Mouse (Mus musculus) Patski (cell line): ENCODE results near the gene Tor3a. TPM values are rescaled to one million over a fixed set of nuclear protein-coding genes. Genes with fewer than 3 reads are reported as not detected.

Experiments
- ATAC-seq: fragments of 100-300 bp; one replicate; pipeline ENCODE4 v1.8.0; 2021
- CTCF ChIA-PET: fragments of 350-600 bp; sonication (Branson Sonifier 250); formaldehyde crosslinking; loops from one replicate; lab custom pipeline; 2022; ENCODE audit warnings: inconsistent platforms; lab: Charles Lee
- POLR2A ChIA-PET: fragments of 350-600 bp; sonication (Branson Sonifier 250); formaldehyde crosslinking; loops from one replicate; lab custom pipeline; 2022; ENCODE audit warnings: antibody characterized with exemption, inconsistent platforms; lab: Charles Lee
- DNase-seq: peaks from one replicate; pipeline ENCODE4 v3.0.0-alpha.2; 2011; ENCODE audit warnings: low read depth, low spot score
- H3K27me3 ChIP-seq: fragments of 371-371 bp; one replicate; pipeline ENCODE4 v1.5.1; 2021
- CTCF ChIP-seq: fragments of 100-300 bp; IDR thresholded peaks from one replicate; pipeline ENCODE4 v1.5.1; 2021
- in situ Hi-C: fragments of 300-500 bp; cut with MboI; formaldehyde crosslinking; loops from 3 replicates; pipeline ENCODE4 v1.11.1; 2018; ENCODE audit warnings: low pct_unique_long_range_greater_than_20kb, mixed read lengths
- polyA plus RNA-seq: library from polyadenylated mRNA; unstranded; gene quantifications from one replicate; pipeline ENCODE4 v1.2.3, GENCODE M21; 2021

Gene Tor3a
- polyA plus RNA-seq, 1 experiment from 2014 or later, result 29.5 TPM

DNA sequence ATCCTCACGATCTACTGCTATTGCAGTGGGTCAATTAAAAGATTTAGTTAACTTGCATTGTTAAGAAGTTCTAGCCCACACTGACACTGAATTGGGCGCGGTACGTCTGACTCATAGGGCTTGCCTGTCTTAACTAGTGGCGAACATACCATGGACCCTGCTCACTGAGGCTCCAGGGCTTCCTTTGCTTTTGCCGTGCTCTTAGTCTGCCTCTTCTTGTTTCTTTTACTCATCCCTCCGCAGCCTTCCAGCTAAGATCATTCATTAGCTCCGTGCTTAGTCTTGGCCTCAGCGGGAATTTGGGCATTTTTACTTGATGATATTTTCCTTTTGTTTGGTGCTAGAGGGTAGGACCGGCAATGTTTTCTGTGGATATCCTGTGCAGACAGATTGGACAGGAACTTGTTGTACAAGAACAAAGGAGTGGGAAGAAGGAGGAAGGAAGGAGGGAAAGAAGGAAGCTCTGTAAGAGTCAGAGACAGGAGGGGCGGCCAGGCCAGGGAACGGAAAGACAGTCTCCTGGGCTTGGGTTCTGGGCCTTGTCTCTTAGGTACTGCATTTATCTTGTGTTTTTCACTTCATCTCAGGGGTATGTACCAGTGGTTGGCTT lies 57.1 kb downstream of the Tor3a start:
- no peaks in the 10 kb centered on the region for H3K27me3 ChIP-seq
- ChIA-PET CTCF (interaction anchor here (1.2 to 1.8 kb wide), 2 partner anchors 11 to 14 kb away, joined by 4 read pairs; no protein-coding TSS in a partner anchor), POLR2A (no interaction called here)
- ATAC-seq, result peak; percentile 28
- DNase-seq, result no peak
- in situ Hi-C loops, result no loop called here
- no peak for TF ChIP-seq CTCF

DNA sequence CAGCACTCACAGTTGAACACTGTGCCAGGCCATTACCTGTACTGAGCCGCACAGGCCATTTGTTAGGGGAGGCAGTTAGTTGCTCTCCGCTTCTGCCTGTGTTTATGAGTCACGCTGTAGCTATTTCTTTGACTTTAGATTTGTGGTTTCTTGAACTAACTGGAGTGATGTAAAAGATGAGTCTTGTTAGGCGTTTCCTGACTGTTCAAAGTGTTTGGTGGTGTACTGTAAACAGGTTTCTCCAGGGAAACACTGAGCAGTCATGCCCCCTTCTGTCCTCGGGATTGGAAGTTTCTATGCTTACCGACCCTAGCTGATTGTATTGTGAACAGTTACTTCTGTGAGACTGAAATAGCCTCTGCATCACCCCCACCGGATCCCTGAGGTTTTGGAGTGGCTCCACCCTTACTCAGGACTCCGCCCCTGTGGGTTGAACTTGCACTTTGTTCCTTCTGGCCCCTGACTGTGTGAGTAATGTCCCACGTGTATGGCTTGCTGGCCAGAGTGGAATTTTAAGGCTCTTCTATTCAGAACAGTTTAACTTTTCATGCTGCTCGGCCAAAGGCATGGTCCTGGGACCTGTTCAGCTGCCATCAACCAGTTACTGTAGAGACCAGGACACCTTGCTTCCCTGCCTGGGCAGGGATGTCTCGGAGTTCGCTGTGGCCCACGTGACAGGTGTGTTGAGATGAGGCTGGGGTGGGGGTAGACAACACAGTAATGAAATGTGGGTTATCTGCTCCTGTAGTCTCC lies 58.6 kb downstream of the Tor3a start:
- ChIA-PET CTCF (interaction anchor here (0.8 kb wide), 1 partner anchor 16 kb away, joined by 3 read pairs; no protein-coding TSS in a partner anchor), POLR2A (no interaction called here)
- no peak for TF ChIP-seq CTCF
- in situ Hi-C loops, result no loop called here
- no peaks in the 10 kb centered on the region for H3K27me3 ChIP-seq
- ATAC-seq, result peak; percentile 84
- DNase-seq, result peak; percentile 91

DNA sequence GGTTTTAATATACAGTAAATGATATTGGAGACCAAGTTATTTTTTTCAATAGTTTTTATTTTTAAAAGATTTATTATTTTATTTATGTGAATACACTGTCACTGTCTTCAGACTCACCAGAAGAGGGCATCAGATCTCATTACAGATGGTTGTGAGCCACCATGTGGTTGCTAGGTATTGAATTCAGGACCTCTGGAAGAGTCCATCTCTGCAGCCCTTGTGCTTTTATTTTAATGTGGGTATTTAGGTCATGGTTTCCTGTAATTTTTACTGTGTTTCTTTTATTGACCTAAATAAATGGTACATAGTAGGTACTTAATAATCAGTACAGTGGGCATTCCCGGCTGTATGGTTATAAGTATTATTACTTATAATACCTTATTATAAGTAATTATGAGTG lies 59.4 kb downstream of the Tor3a start:
- CTCF ChIA-PET, result interaction anchor here (0.8 to 1.3 kb wide), 2 partner anchors 17 to 30 kb away, joined by 3 read pairs; no protein-coding TSS in a partner anchor
- in situ Hi-C loops, result no loop called here
- DNase-seq (no peak), ATAC-seq (no peak)
- H3K27me3 ChIP-seq, result no peaks in the 10 kb centered on the region
- POLR2A ChIA-PET, result no interaction called here
- peak; percentile 66 for TF ChIP-seq CTCF

DNA sequence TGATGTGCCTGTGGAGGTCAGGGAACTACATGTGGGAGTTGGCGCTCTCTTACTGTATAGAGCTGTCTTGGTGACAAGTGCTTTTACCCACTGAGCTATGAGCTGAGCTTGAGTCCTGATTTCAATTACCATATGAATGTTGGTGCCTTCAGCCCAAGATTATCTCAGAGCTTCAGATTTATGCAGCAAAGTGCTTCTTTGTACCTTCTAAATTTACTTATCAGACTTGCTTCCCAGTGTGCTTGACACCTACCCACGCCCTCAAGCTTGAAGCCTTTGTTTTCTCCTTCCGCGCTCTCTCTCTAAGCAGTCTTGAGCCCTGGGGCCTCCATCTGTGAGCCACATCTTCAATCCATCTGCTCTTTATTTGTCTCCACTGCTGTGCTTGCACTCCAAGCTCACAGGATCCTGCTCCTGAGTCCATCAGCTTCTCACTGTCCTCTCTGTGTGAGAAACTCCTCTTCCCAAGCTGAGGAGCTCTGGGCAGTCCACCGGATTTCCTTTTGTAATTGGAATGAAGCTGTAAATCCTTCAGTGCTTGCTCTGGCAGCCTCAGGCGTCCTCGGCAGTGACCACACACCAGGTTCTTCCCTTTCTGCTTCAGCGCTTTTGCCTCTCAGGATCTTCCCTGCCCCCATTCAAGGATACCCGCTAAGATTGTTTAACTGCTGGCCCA lies 60.2 kb downstream of the Tor3a start:
- no peak for DNase-seq
- in situ Hi-C loops, result no loop called here
- POLR2A ChIA-PET, result no interaction called here
- no peaks in the 10 kb centered on the region for H3K27me3 ChIP-seq
- ATAC-seq, result peak; percentile 53
- no peak for TF ChIP-seq CTCF
- CTCF ChIA-PET, result interaction anchor here (0.8 to 1.3 kb wide), 2 partner anchors 29 to 498 kb away, joined by 3 read pairs; no protein-coding TSS in a partner anchor

DNA sequence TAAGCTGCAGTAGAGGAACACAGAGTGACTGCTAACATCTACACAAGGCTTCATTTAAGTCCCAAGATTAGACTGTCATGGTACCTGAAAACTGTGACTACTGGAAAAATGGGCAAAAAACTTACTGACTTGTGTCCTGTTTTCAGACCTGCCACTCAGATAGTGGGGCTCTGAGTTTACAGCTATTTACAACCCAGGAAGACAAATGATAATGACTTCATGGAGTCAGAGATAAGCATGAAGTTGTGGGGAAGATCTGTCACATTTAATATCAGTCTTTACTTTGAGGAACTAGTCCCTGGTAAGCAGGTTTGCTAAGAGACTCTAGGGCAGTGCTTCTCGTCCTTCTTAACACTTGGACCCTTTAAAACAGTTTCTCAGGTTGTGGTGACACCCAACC lies 63.9 kb downstream of the Tor3a start:
- in situ Hi-C loops, result no loop called here
- no peak for TF ChIP-seq CTCF
- DNase-seq (no peak), ATAC-seq (no peak)
- no peaks in the 10 kb centered on the region for H3K27me3 ChIP-seq
- ChIA-PET POLR2A (no interaction called here), CTCF (no interaction called here)

DNA sequence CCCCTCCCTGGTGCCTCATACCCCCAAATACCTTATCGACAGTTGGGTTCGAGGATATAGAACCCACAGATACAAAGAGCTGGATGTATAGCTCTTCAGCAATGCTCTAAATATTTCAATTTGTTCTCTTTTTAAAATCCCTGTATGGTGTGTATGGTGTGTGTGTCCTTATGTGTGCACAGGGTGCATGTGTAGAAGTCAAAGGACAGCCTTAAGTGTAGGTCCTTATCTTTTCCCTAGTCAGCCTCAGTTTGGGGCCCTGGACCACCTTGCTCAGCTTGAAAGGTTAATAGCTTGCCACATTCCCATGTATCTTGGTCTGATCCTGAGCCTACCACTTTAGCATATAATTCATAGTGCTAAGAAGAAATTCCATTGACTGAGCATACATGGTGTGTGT lies 65.7 kb downstream of the Tor3a start:
- ChIA-PET POLR2A (no interaction called here), CTCF (interaction anchor here (1.0 kb wide), 1 partner anchor 8 kb away, joined by 3 read pairs; no protein-coding TSS in a partner anchor)
- no peak for TF ChIP-seq CTCF
- ATAC-seq (no peak), DNase-seq (no peak)
- in situ Hi-C loops, result no loop called here
- H3K27me3 ChIP-seq, result no peaks in the 10 kb centered on the region

DNA sequence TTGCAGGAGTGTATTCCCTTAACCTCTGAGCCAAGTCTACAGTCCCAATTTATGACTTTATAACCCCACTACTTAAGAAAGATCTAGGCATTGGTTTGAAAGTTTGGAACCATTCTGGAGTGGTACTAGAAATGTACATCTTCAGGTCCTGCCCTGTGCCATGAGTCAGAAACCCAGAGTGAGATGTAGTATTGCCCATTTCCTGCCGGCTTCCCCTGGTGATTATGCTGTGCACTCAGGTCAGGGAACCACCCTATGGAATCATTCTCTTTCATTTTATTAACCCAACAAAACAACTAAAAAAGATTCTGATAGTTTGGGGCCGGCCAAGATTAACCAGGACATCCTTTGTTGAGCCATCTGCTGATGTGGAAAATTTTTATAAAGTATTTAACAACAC lies 68.2 kb downstream of the Tor3a start:
- no peaks in the 10 kb centered on the region for H3K27me3 ChIP-seq
- POLR2A ChIA-PET, result no interaction called here
- no peak for DNase-seq
- CTCF ChIA-PET, result no interaction called here
- no peak for ATAC-seq
- in situ Hi-C loops, result no loop called here
- TF ChIP-seq CTCF, result no peak

DNA sequence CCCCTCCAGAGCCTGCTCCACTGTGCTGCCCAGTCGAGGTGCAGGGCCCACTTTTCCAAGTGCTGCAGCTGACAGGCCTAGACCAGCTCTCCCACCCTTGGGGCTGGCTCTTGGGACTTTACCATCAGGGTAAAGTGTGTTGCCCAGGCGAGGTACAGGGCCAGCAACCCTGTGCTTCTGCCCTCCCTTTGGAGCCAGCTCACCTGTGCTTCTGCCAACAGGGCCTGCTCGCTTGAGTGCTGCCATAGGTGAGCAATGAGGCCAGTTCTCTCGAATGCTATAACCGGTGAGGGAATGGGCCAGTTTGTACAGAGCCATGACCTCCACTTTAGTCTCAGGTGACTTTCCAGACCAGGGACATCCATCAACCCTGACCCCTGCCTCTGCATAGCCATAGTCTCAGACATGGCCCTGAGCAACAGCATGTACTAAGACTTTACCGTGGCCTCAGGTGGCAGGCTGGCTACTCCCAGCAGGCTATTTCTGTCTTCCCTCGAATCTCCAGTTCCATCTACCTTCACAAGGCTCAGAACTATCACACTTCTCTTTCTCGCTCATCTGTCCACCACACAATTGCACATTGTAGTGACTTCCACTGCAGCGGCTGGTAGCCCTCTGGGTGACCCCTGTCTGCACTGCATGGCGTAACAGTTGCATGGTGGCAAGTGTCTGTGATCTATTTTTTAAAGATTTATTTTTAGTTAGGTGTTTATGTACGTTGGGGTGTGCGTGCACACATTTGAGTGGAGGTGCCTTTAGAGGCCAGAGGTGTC lies 68.9 kb downstream of the Tor3a start:
- in situ Hi-C loops, result no loop called here
- DNase-seq (no peak), ATAC-seq (no peak)
- ChIA-PET POLR2A (no interaction called here), CTCF (interaction anchor here (1.4 kb wide), 1 partner anchor 14 kb away, joined by 4 read pairs; no protein-coding TSS in a partner anchor)
- no peaks in the 10 kb centered on the region for H3K27me3 ChIP-seq
- TF ChIP-seq CTCF, result no peak

Other genes with a start within 250 kb of the Tor3a start
- gene Soat1, start 200.0 kb downstream of the Tor3a start, polyA plus RNA-seq, result 34.4 TPM
- 27.7 TPM for gene Gm10031, start 150.3 kb downstream of the Tor3a start, polyA plus RNA-seq
- gene Abl2, start 115.6 kb downstream of the Tor3a start, polyA plus RNA-seq, result 21.7 TPM
- gene Fam20b, start 44.7 kb upstream of the Tor3a start, polyA plus RNA-seq, result 53.2 TPM
- 0.10 TPM for gene Angptl1, start 164.2 kb upstream of the Tor3a start, polyA plus RNA-seq